Mouse (Mus musculus): ENCODE results near the gene Prpf18. TPM values are rescaled to one million over a fixed set of nuclear protein-coding genes. Genes with fewer than 3 reads are reported as not detected.

Prpf18 gene
- total and polyA plus RNA-seq, 2 experiments from 2014 or later = 31.4 to 43.0 TPM

- Histone ChIP-seq H3K9me3 (ENCODE audit: low read length) (no peaks in the 10 kb centered on the region), H3K4me1 (ENCODE audit: insufficient read depth) (no peaks in the 10 kb centered on the region), H3K4me3 (ENCODE audit: low read depth, low read length) (no peak overlapping the region), H3K4me2 (ENCODE audit: low read depth) (no peak overlapping the region), H3K27me3 (ENCODE audit: insufficient read depth, low read length) (no peaks in the 10 kb centered on the region), H3K27ac (ENCODE audit: low read depth, low read length) (no peak overlapping the region), H3K9ac (no peak overlapping the region), H3K36me3 (ENCODE audit: insufficient read depth) (peaks cover 41% of the 10 kb centered on the region)
- WGBS = 82% methylated on average over 7 of the region's 7 CpGs
- ATAC-seq = no peak
- DNase-seq = no peak
- TF ChIP-seq CTCF (IDR thresholded peaks at IDR 0.05; ENCODE audit: low read depth) = no peak
These were observed 75.9 kb downstream of the Prpf18 start for GRCm38 (mm10) chr2:4575975-4576374.

GRCm38 (mm10) chr2:4575163-4575562 lies 76.8 kb downstream of the Prpf18 start:
- no peak for ATAC-seq
- peaks cover 43% of the 10 kb centered on the region for H3K36me3 ChIP-seq (ENCODE audit: insufficient read depth)
- no peak for TF ChIP-seq CTCF (IDR thresholded peaks at IDR 0.05; ENCODE audit: low read depth)

GRCm38 (mm10) chr2:4574251-4574650 lies 77.7 kb downstream of the Prpf18 start:
- Histone ChIP-seq H3K4me2 (ENCODE audit: low read depth) (no peak overlapping the region), H3K27ac (ENCODE audit: low read depth, low read length) (no peak overlapping the region), H3K9me3 (ENCODE audit: low read length) (no peaks in the 10 kb centered on the region), H3K27me3 (ENCODE audit: insufficient read depth, low read length) (no peaks in the 10 kb centered on the region), H3K9ac (no peak overlapping the region), H3K36me3 (ENCODE audit: insufficient read depth) (peaks cover 40% of the 10 kb centered on the region), H3K4me1 (ENCODE audit: insufficient read depth) (no peaks in the 10 kb centered on the region), H3K4me3 (ENCODE audit: low read depth, low read length) (no peak overlapping the region)
- ATAC-seq (no peak), DNase-seq (no peak)
- WGBS = 88% methylated on average over 5 of the region's 5 CpGs
- TF ChIP-seq CTCF (IDR thresholded peaks at IDR 0.05; ENCODE audit: low read depth) = no peak

More at GRCm38 (mm10) chr2:4575163-4575562, 76.8 kb downstream of the Prpf18 start:
- Histone ChIP-seq H3K27me3 (ENCODE audit: insufficient read depth, low read length) (no peaks in the 10 kb centered on the region), H3K27ac (ENCODE audit: low read depth, low read length) (no peak overlapping the region), H3K4me1 (ENCODE audit: insufficient read depth) (no peaks in the 10 kb centered on the region), H3K9ac (no peak overlapping the region), H3K4me2 (ENCODE audit: low read depth) (no peak overlapping the region), H3K4me3 (ENCODE audit: low read depth, low read length) (no peak overlapping the region), H3K9me3 (ENCODE audit: low read length) (no peaks in the 10 kb centered on the region)
- DNase-seq = no peak
- WGBS = 66% methylated on average over 2 of the region's 2 CpGs

GRCm38 (mm10) chr2:4573386-4573785 lies 78.5 kb downstream of the Prpf18 start:
- 67% methylated on average over 4 of the region's 4 CpGs for WGBS
- peak; percentile 41 for TF ChIP-seq CTCF (IDR thresholded peaks at IDR 0.05; ENCODE audit: low read depth)

GRCm38 (mm10) chr2:4572498-4573263 lies 79.2 kb downstream of the Prpf18 start:
- H3K4me2 ChIP-seq (ENCODE audit: low read depth) = no peak overlapping the region
- no peaks in the 10 kb centered on the region for H3K4me1 ChIP-seq (ENCODE audit: insufficient read depth)
- H3K36me3 ChIP-seq (ENCODE audit: insufficient read depth) = peaks cover 45% of the 10 kb centered on the region
- ATAC-seq (no peak), DNase-seq (no peak)
- H3K27me3 ChIP-seq (ENCODE audit: insufficient read depth, low read length) = no peaks in the 10 kb centered on the region
- no peak overlapping the region for H3K4me3 ChIP-seq (ENCODE audit: low read depth, low read length)
- H3K9me3 ChIP-seq (ENCODE audit: low read length) = no peaks in the 10 kb centered on the region
- no peak for TF ChIP-seq CTCF (IDR thresholded peaks at IDR 0.05; ENCODE audit: low read depth)
- WGBS = 86% methylated on average over 7 of the region's 7 CpGs
- no peak overlapping the region for H3K27ac ChIP-seq (ENCODE audit: low read depth, low read length)
- H3K9ac ChIP-seq = no peak overlapping the region

More at GRCm38 (mm10) chr2:4573386-4573785, 78.5 kb downstream of the Prpf18 start:
- H3K9me3 ChIP-seq (ENCODE audit: low read length) = no peaks in the 10 kb centered on the region
- ATAC-seq = no peak; the same call in 1 of the 2 replicates
- DNase-seq = no peak
- H3K4me1 ChIP-seq (ENCODE audit: insufficient read depth) = no peaks in the 10 kb centered on the region
- H3K4me2 ChIP-seq (ENCODE audit: low read depth) = no peak overlapping the region
- H3K27ac ChIP-seq (ENCODE audit: low read depth, low read length) = no peak overlapping the region
- H3K4me3 ChIP-seq (ENCODE audit: low read depth, low read length) = no peak overlapping the region
- no peaks in the 10 kb centered on the region for H3K27me3 ChIP-seq (ENCODE audit: insufficient read depth, low read length)
- H3K9ac ChIP-seq = no peak overlapping the region
- H3K36me3 ChIP-seq (ENCODE audit: insufficient read depth) = peaks cover 45% of the 10 kb centered on the region

Other genes with a start within 250 kb of the Prpf18 start
- 2.7 and 4.4 TPM in 2 replicates for gene Bend7, start 65.7 kb upstream of the Prpf18 start, total RNA-seq (2014; rRNA removed)
- 1.5 and 2.8 TPM in 2 replicates for gene Bend7, start 65.7 kb upstream of the Prpf18 start, polyA plus RNA-seq (2015; fragmentation: Nextera tagmentation; extraction: Ambion mirVana)
- 62.0 and 78.4 TPM in 2 replicates for gene Sephs1, start 229.5 kb upstream of the Prpf18 start, total RNA-seq (2014; rRNA removed)
- gene Sephs1, start 229.5 kb upstream of the Prpf18 start, polyA plus RNA-seq (2015; fragmentation: Nextera tagmentation; extraction: Ambion mirVana) = 35.3 and 40.2 TPM in 2 replicates